Mouse (Mus musculus) cerebellum, adult 2 months (tissue): ENCODE measurements at regions not wholly inside any gene's neighbourhood (a gene's known extent, or its start where the extent isn't known, plus 50 kb on each side); places are given as distances from the start of the nearest gene placed in this dataset.

Source experiments
- CTCF ChIP-seq: fragments of 200-500 bp; IDR thresholded peaks from 2 replicates; pipeline ENCODE4 v1.5.1; 2011; ENCODE audit warnings: low read depth, mild to moderate bottlenecking, control low read depth, low read length, moderate library complexity, borderline replicate concordance; ENCODE audit not compliant: insufficient read depth
- POLR2A ChIP-seq: fragments of 200-500 bp; IDR thresholded peaks from 2 replicates; pipeline ENCODE4 v1.6.1; 2011; ENCODE audit warnings: low read length, control low read depth, borderline replicate concordance; ENCODE audit not compliant: insufficient read depth

DNA sequence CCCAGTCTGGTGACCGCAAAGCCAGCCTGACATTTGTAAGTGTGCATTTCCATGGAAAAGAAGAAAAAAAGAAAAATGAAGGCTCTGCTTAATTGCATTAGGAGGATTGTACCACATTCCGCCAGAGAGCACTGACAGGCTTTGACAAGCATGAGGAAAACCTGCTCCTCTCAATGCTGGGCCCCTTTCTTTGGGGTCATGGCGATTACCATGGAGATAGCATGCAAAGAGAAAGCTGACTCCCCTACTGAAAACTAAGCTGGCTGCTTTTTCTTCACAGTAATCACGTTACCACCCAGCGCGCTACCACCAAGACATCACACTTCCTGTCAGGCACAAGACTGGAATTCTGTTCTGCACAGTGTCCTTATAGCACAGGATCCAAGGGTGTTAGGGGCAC lies 502.2 kb downstream of the Bnc2 start:
- TF ChIP-seq CTCF (no peak), POLR2A (no peak)
